Mouse (Mus musculus) kidney, embryonic 16.5 days (tissue): ENCODE data around the gene App. TPM values are rescaled to one million over a fixed set of nuclear protein-coding genes. Genes with fewer than 3 reads are reported as not detected.

Experiments
- ATAC-seq: fragments of 200-750 bp; cut with Nextera tagmentation; 2 replicates; pipeline ENCODE4 v1.8.0; 2017; ENCODE audit warnings: moderate TSS enrichment; ENCODE audit not compliant: low FRiP score, low TSS enrichment
- H3K27ac ChIP-seq: fragments of 300-500 bp; sonication (generic); 2 replicates; pipeline ENCODE4 v1.5.1; 2014; ENCODE audit warnings: low read length
- H3K27me3 ChIP-seq: fragments of 300-500 bp; sonication (generic); 2 replicates; pipeline ENCODE4 v1.6.1; 2014; ENCODE audit warnings: low read length, control low read depth, mixed read lengths; ENCODE audit not compliant: insufficient read depth
- H3K36me3 ChIP-seq: fragments of 300-500 bp; sonication (generic); 2 replicates; pipeline ENCODE4 v1.6.1; 2014; ENCODE audit warnings: low read length, control low read depth, mixed read lengths; ENCODE audit not compliant: insufficient read depth
- H3K4me1 ChIP-seq: fragments of 300-500 bp; sonication (generic); 2 replicates; pipeline ENCODE4 v1.6.1; 2014; ENCODE audit warnings: low read length, control low read depth, mixed read lengths; ENCODE audit not compliant: insufficient read depth
- H3K4me2 ChIP-seq: fragments of 300-500 bp; sonication (generic); replicated peaks from 2 replicates; pipeline ENCODE4 v1.6.1; 2014; ENCODE audit warnings: low read depth, low read length
- H3K4me3 ChIP-seq: fragments of 300-500 bp; sonication (generic); 2 replicates; pipeline ENCODE4 v1.5.1; 2014; ENCODE audit warnings: mild to moderate bottlenecking, low read length
- H3K9ac ChIP-seq: fragments of 300-500 bp; sonication (generic); replicated peaks from 2 replicates; pipeline ENCODE4 v1.6.1; 2014; ENCODE audit warnings: low read length
- H3K9me3 ChIP-seq: fragments of 300-500 bp; sonication (generic); 2 replicates; pipeline ENCODE4 v1.6.1; 2016; ENCODE audit warnings: low read length, control low read depth
- WGBS: fragments of 180-500 bp; shearing (Covaris S2); extraction: QIAGEN DNeasy Blood & Tissue Kit; methylation state at CpG from one replicate; pipeline ENCODE4 v1.1.7; 2014; 5-methylcytosine and 5-hydroxymethylcytosine counted together
- polyA plus RNA-seq: library from polyadenylated mRNA; unstranded; fragments of >200 nt; fragmentation: Nextera tagmentation; extraction: Ambion mirVana; gene quantifications from 2 replicates; pipeline ENCODE4 v1.2.1, GENCODE M21; 2015

App gene
- polyA plus RNA-seq, 1 experiment from 2014 or later: 336 TPM

- Histone ChIP-seq H3K36me3 (peaks cover 22% of the 10 kb centered on the region), H3K4me2 (no peak overlapping the region), H3K4me1 (peaks cover 13% of the 10 kb centered on the region; the same call in 1 of the 2 replicates), H3K27ac (no peak overlapping the region), H3K27me3 (no peaks in the 10 kb centered on the region), H3K4me3 (no peak overlapping the region), H3K9ac (no peak overlapping the region), H3K9me3 (no peaks in the 10 kb centered on the region)
- 74% methylated on average over 8 of the region's 8 CpGs for WGBS
- ATAC-seq: no peak
Observed at GRCm38 (mm10) chr16:84987724-84988287, 185.8 kb downstream of the App start.

GRCm38 (mm10) chr16:84986016-84986631 is 187.4 kb downstream of the App start:
- Histone ChIP-seq H3K27me3 (no peaks in the 10 kb centered on the region), H3K4me3 (no peak overlapping the region), H3K27ac (peak overlapping the region; percentile 23; the same call in 1 of the 2 replicates), H3K36me3 (peaks cover 18% of the 10 kb centered on the region), H3K9me3 (no peaks in the 10 kb centered on the region), H3K4me1 (peaks cover 13% of the 10 kb centered on the region; the same call in 1 of the 2 replicates), H3K9ac (no peak overlapping the region), H3K4me2 (no peak overlapping the region)
- no peak for ATAC-seq
- 52% methylated on average over 11 of the region's 11 CpGs for WGBS

DNA sequence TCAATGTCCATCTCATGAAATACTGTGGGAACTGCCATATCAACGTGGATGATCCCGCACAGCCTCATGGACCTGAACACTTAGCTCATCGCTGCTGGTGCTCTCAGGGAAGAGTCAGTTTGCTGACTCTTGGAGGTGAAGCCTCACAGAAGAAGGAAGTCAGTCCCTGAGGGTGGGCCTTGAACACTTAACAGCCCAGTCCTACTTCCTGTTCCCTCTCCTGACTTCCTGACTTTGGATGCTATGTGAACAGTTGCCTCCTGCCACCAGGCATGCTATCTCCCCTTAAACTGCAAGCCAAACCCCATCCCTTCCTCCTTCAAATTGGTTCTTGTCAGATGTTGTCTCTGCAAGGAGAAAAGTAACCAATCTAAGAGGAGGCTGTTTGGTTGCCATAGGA is 188.2 kb downstream of the App start:
- H3K27me3 ChIP-seq: no peaks in the 10 kb centered on the region
- 94% methylated on average over 3 of the region's 3 CpGs for WGBS
- no peak overlapping the region for H3K4me2 ChIP-seq
- ATAC-seq: no peak
- H3K36me3 ChIP-seq: peaks cover 18% of the 10 kb centered on the region
- H3K27ac ChIP-seq: no peak overlapping the region
- no peak overlapping the region for H3K4me3 ChIP-seq
- no peaks in the 10 kb centered on the region for H3K9me3 ChIP-seq
- H3K4me1 ChIP-seq: peaks cover 13% of the 10 kb centered on the region; the same call in 1 of the 2 replicates
- H3K9ac ChIP-seq: no peak overlapping the region

DNA sequence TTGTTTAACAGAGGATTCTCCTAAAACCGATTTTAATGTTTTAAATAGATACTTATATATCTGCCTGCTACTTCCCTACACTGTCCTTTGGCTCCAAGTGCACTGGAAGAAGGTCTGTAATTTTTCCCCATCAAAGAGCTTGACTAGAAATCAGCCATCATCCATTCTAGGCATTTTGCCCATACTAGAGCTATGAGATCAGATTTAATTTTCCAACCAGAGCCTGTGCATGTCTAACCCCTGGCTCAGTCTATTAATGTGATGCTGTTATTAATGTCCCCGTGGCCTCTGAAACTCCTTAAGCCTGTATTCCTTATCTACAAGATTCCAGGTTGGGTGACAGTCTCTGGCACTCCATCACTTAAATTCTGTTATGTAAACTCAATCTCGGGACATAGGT is 190.1 kb downstream of the App start:
- WGBS: 79% methylated on average over 3 of the region's 3 CpGs

DNA sequence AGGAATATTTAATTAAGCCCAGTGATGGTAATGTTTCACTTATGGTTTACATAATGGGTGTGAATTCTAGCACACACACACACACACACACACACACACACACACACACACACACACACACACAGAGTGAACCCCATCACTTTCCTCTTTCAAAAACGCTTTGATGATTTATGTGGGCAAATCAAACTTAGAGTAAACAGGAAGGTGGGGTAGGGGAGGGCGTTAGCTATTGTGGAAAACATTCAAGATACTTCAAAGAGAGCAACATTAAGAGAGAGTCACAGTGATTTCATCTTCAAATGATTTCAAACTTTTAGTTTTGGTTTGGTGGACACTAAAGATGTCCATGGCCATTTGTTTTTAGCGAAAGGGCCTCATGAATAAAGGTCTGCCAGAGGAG is 191.0 kb downstream of the App start:
- no peak overlapping the region for H3K4me2 ChIP-seq
- no peak for ATAC-seq
- H3K9ac ChIP-seq: no peak overlapping the region
- H3K4me3 ChIP-seq: no peak overlapping the region
- H3K9me3 ChIP-seq: no peaks in the 10 kb centered on the region
- no peaks in the 10 kb centered on the region for H3K27me3 ChIP-seq
- H3K4me1 ChIP-seq: peaks cover 5% of the 10 kb centered on the region; the same call in 1 of the 2 replicates
- H3K27ac ChIP-seq: no peak overlapping the region
- 61% methylated on average over 3 of the region's 3 CpGs for WGBS
- H3K36me3 ChIP-seq: peaks cover 12% of the 10 kb centered on the region

More for the DNA sequence above, 190.1 kb downstream of the App start:
- Histone ChIP-seq H3K9me3 (no peaks in the 10 kb centered on the region), H3K36me3 (peaks cover 13% of the 10 kb centered on the region), H3K4me3 (no peak overlapping the region), H3K4me2 (no peak overlapping the region), H3K27ac (no peak overlapping the region), H3K4me1 (peaks cover 5% of the 10 kb centered on the region; the same call in 1 of the 2 replicates), H3K9ac (no peak overlapping the region), H3K27me3 (no peaks in the 10 kb centered on the region)
- no peak for ATAC-seq

DNA sequence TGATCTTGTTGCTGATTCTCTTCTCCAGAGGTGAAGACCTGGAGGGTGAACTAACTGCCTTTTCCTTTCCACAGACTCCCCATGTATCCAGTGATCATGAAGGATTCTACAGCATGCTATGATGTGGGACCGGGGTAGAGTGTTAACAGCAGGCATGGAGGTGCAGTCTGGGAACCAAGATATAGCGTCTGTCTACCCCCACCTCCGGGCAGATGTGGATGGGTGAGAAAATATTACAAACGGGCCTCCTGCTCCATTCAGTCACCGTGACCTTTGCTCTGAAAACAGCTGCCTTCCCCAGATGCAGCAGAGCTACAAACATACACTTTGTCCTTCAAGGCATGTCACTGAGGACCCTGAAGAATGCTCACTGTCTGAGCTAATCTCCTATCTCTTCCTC is 195.0 kb downstream of the App start:
- no peak overlapping the region for H3K9ac ChIP-seq
- no peaks in the 10 kb centered on the region for H3K9me3 ChIP-seq
- H3K27ac ChIP-seq: no peak overlapping the region
- no peaks in the 10 kb centered on the region for H3K27me3 ChIP-seq
- H3K36me3 ChIP-seq: peaks cover 39% of the 10 kb centered on the region
- 65% methylated on average over 5 of the region's 5 CpGs for WGBS
- ATAC-seq: no peak
- no peak overlapping the region for H3K4me2 ChIP-seq
- H3K4me3 ChIP-seq: no peak overlapping the region
- no peaks in the 10 kb centered on the region for H3K4me1 ChIP-seq

- Histone ChIP-seq H3K9ac (no peak overlapping the region), H3K4me3 (no peak overlapping the region), H3K27ac (peak overlapping the region; percentile 26; the same call in 1 of the 2 replicates), H3K4me2 (no peak overlapping the region), H3K9me3 (no peaks in the 10 kb centered on the region), H3K27me3 (no peaks in the 10 kb centered on the region), H3K36me3 (peaks cover 63% of the 10 kb centered on the region), H3K4me1 (no peaks in the 10 kb centered on the region)
- 0 out of 2 replicates have a peak, but pooled peaks have one; percentile 7 for ATAC-seq
- WGBS: 73% methylated on average over 6 of the region's 6 CpGs
Observed at GRCm38 (mm10) chr16:84974176-84974518, 199.4 kb downstream of the App start.

DNA sequence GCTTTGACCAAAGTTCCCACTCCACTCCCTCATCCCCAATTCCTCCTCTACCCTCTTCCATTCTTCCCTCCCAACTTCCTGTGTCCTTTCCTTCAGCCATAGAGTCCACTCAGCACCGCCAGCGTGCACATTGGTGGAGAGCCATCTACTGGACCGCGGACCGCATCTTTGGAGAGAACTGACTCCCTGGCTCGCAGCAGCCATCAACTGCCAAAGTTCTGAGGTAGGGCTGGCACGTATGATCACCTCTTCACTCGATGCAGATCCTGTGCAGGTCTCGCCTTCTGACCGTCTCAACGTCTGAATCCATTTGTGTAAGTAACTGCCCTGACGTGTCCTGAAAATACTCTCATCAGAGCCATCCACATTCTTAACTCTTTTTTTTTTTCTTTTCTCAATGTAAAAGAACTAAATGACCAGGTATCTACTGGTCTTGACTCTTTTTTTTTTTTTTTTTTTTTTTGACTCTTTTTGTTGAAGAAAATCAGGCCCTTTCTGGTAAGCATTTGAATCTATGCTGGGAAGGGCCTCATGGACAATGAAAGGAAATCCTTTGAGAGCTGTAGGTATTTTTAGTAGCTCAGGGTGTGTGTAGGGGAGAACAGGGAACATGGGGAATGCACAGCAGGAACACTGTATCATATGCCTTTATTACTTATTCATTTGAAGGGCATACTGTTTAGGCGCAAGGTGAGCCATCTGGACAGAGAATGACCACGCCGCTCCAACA is 200.0 kb downstream of the App start:
- 90% methylated on average over 15 of the region's 15 CpGs for WGBS
- no peak overlapping the region for H3K4me3 ChIP-seq
- ATAC-seq: no peak
- H3K9me3 ChIP-seq: no peaks in the 10 kb centered on the region
- H3K36me3 ChIP-seq: peaks cover 69% of the 10 kb centered on the region
- no peak overlapping the region for H3K4me2 ChIP-seq
- H3K27ac ChIP-seq: peak overlapping the region; percentile 26
- H3K27me3 ChIP-seq: no peaks in the 10 kb centered on the region
- no peak overlapping the region for H3K9ac ChIP-seq
- no peaks in the 10 kb centered on the region for H3K4me1 ChIP-seq

DNA sequence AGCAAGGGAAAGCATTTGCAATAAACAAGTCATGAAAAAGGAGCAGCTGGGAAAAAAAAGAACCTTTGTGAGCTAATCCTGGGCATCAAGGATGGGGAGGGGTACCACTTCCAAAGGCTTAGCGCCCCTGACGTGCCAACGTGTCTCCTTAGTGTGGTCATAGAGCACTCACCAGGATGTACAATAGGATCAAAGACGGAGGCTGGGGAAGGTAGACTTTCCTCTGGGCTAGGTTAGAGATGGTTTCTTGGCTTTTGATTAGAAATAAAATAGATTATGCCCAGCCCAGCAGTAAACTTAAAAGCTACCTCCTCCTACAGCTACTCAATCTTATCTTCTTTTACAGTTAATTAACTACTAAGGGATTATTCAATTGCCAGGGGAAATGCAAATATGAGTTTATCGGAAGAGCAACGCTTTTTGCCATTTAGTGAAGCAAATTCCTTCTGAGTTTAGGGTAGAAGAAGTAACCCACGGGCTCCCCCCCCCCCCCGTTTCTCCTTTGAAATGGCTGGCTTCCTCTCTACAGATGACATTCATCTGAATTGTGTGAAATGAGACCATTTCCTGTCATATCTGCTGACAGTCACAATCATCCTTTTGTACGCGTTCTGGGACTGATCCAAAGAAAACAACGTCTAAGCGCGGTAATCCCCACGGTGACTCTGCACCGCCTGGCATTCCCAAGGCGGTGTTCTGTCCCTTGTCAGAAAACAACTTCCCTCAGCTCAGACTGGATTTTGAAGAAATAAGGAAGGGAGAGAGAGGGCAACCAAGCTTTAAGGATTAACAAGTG is 201.8 kb downstream of the App start:
- Histone ChIP-seq H3K4me2 (no peak overlapping the region), H3K9ac (no peak overlapping the region), H3K36me3 (peaks cover 65% of the 10 kb centered on the region), H3K4me1 (no peaks in the 10 kb centered on the region), H3K9me3 (no peaks in the 10 kb centered on the region), H3K27ac (peak overlapping the region; percentile 69), H3K27me3 (no peaks in the 10 kb centered on the region), H3K4me3 (no peak overlapping the region)
- ATAC-seq: no peak
- 58% methylated on average over 16 of the region's 16 CpGs for WGBS
